In the genomic region with DNA sequence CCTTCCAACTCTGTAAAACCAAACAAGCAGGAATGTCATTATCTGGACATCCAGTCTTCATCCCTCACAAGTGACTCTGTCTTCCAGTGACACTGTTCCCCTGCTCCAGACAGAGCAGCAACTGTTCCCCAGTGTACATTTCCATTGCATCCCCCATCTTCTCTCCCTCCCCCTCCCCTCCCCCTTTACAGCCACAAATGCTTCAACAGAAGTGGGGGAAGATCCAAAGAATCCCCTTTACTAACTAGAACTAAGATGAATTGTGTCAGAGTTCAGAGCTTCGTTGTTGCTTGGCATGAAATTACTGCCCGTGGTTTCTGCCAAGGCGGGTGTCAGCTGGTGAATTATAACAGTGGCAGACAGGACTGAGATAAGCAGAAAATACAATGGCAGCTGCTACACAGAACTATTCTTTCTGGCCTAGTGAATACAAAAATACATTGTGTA, we compare ENCODE assay signal across 9 mouse cellular contexts.
DNase-seq lines count a peak whose midpoint lies in the region; ATAC-seq and TF ChIP-seq lines count a peak whose summit lies in the region.
"Had no signal": no experiment of that assay in that cellular context is flagged by ENCODE, and none has a peak within 500 bp of the region (broad histone marks: within the 10 kb centered on the region; RNA-seq: fewer than 3 reads in every experiment).

No protein-coding gene starts in this region.

- no peaks in the 10 kb centered on the region for H3K9me3 ChIP-seq in kidney, embryonic 14.5 days (ENCODE audit: control insufficient read depth, low read length)
- H3K9me3 ChIP-seq in hindbrain, embryonic 14.5 days (ENCODE audit: control insufficient read depth, low read length): no peaks in the 10 kb centered on the region
- H3K9me3 ChIP-seq in neural tube, embryonic 11.5 days (ENCODE audit: control insufficient read depth, low read length): no peaks in the 10 kb centered on the region
- H3K9me3 ChIP-seq in liver, postnatal 0 days (ENCODE audit: low read length): no peaks in the 10 kb centered on the region

- peak; percentile 30 for DNase-seq in kidney, adult 11 months
- DNase-seq in embryo, embryonic 10 days (ENCODE audit: low spot score): peak; percentile 5
- DNase-seq in hindbrain, embryonic 14.5 days (ENCODE audit: low spot score): peak; percentile 70
- peak; percentile 22 to 65 for DNase-seq in left cerebral cortex, postnatal 10 days (ENCODE audit: extremely low spot score in 1 of 2, low spot score in 2 of 2)
- DNase-seq in neural tube, embryonic 11.5 days (ENCODE audit: low spot score): peak; percentile 47
- no peak for DNase-seq in liver, postnatal 0 days
- DNase-seq in thymus, postnatal 4 days: no peak

- no peaks in the 10 kb centered on the region for H3K27me3 ChIP-seq in kidney, embryonic 14.5 days (ENCODE audit: control insufficient read depth, insufficient read depth, low read length)
- H3K27me3 ChIP-seq in hindbrain, embryonic 14.5 days (ENCODE audit: control insufficient read depth, insufficient read depth, low read length): no peaks in the 10 kb centered on the region
- no peaks in the 10 kb centered on the region for H3K27me3 ChIP-seq in neural tube, embryonic 11.5 days (ENCODE audit: control insufficient read depth, insufficient read depth, low read length)
- no peaks in the 10 kb centered on the region for H3K27me3 ChIP-seq in liver, postnatal 0 days (ENCODE audit: insufficient read depth, low read length)

- ATAC-seq in kidney, embryonic 14.5 days (ENCODE audit: low FRiP score, low TSS enrichment): no peak
- ATAC-seq in hindbrain, embryonic 14.5 days (ENCODE audit: low FRiP score): peak; percentile 91
- peak; percentile 78 for ATAC-seq in neural tube, embryonic 11.5 days (ENCODE audit: insufficient read depth, low FRiP score, low TSS enrichment)
- ATAC-seq in liver, postnatal 0 days: no peak

- H3K4me1 ChIP-seq in kidney, embryonic 14.5 days (ENCODE audit: control insufficient read depth, insufficient read depth, low read length): no peaks in the 10 kb centered on the region
- H3K4me1 ChIP-seq in hindbrain, embryonic 14.5 days (replicated peaks; ENCODE audit: control insufficient read depth, insufficient read depth, low read length): peaks cover 11% of the 10 kb centered on the region
- H3K4me1 ChIP-seq in neural tube, embryonic 11.5 days (ENCODE audit: control insufficient read depth, insufficient read depth, low read length): peaks cover 2% of the 10 kb centered on the region; the same call in 1 of the 2 replicates
- H3K4me1 ChIP-seq in liver, postnatal 0 days (ENCODE audit: insufficient read depth): no peaks in the 10 kb centered on the region

- no peak overlapping the region for H3K9ac ChIP-seq in kidney, embryonic 14.5 days (ENCODE audit: low read depth, low read length)
- H3K9ac ChIP-seq in hindbrain, embryonic 14.5 days: no peak overlapping the region
- no peak overlapping the region for H3K9ac ChIP-seq in neural tube, embryonic 11.5 days (ENCODE audit: low read length)
- H3K9ac ChIP-seq in liver, postnatal 0 days (replicated peaks): no peak overlapping the region

- TF ChIP-seq CTCF in liver, postnatal 0 days (IDR thresholded peaks at IDR 0.05; ENCODE audit: low read depth): no peak

- no peak for TF ChIP-seq EP300 in liver, postnatal 0 days (IDR thresholded peaks at IDR 0.05; ENCODE audit: low read depth)

- intact Hi-C loops in left cerebral cortex, postnatal 10 days (cut with DNase I): no loop called here

- no peaks in the 10 kb centered on the region for H3K36me3 ChIP-seq in kidney, embryonic 14.5 days (ENCODE audit: control insufficient read depth, insufficient read depth, low read length)
- H3K36me3 ChIP-seq in hindbrain, embryonic 14.5 days (replicated peaks; ENCODE audit: control insufficient read depth, insufficient read depth): no peaks in the 10 kb centered on the region
- no peaks in the 10 kb centered on the region for H3K36me3 ChIP-seq in neural tube, embryonic 11.5 days (ENCODE audit: control insufficient read depth, insufficient read depth, low read length)
- H3K36me3 ChIP-seq in liver, postnatal 0 days (replicated peaks; ENCODE audit: insufficient read depth, low read length): no peaks in the 10 kb centered on the region

- H3K4me3 ChIP-seq in kidney, embryonic 14.5 days (ENCODE audit: low read length): no peak overlapping the region
- H3K4me3 ChIP-seq in hindbrain, embryonic 14.5 days (replicated peaks; ENCODE audit: low read length): no peak overlapping the region
- H3K4me3 ChIP-seq in neural tube, embryonic 11.5 days (ENCODE audit: low read depth, low read length): no peak overlapping the region
- no peak overlapping the region for H3K4me3 ChIP-seq in liver, postnatal 0 days (ENCODE audit: low read depth, low read length)
- H3K4me3 ChIP-seq: erythroblast, embryonic 14.5 days had no signal

- H3K27ac ChIP-seq in kidney, embryonic 14.5 days (ENCODE audit: low read depth, low read length): no peak overlapping the region
- H3K27ac ChIP-seq in hindbrain, embryonic 14.5 days: peak overlapping the region; percentile 63
- no peak overlapping the region for H3K27ac ChIP-seq in neural tube, embryonic 11.5 days (ENCODE audit: low read depth, low read length)
- H3K27ac ChIP-seq in liver, postnatal 0 days (ENCODE audit: low read depth): no peak overlapping the region

- WGBS in kidney, embryonic 14.5 days: 30% methylated on average over 3 of the region's 3 CpGs
- 8% methylated on average over 3 of the region's 3 CpGs for WGBS in hindbrain, embryonic 14.5 days
- WGBS in neural tube, embryonic 11.5 days: 21% methylated on average over 3 of the region's 3 CpGs
- 49% methylated on average over 3 of the region's 3 CpGs for WGBS in liver, postnatal 0 days (ENCODE audit: insufficient replicate concordance)

- no peak overlapping the region for H3K4me2 ChIP-seq in kidney, embryonic 14.5 days (replicated peaks; ENCODE audit: low read depth, low read length)
- no peak overlapping the region for H3K4me2 ChIP-seq in hindbrain, embryonic 14.5 days (replicated peaks)
- H3K4me2 ChIP-seq in neural tube, embryonic 11.5 days (ENCODE audit: low read depth): no peak overlapping the region
- H3K4me2 ChIP-seq in liver, postnatal 0 days (ENCODE audit: low read depth, low read length): no peak overlapping the region

Comparison
In these comparisons a context has a peak if more than half of its experiments do, and no peak if none do; other contexts are left out.
1. DNase-seq: peak in kidney, adult 11 months (single experiment), embryo, embryonic 10 days (single experiment), hindbrain, embryonic 14.5 days (single experiment), left cerebral cortex, postnatal 10 days (2 of 2) and neural tube, embryonic 11.5 days (single experiment); none in liver, postnatal 0 days (single experiment) and thymus, postnatal 4 days (single experiment).
2. ATAC-seq: peak in hindbrain, embryonic 14.5 days (single experiment) and neural tube, embryonic 11.5 days (single experiment); none in kidney, embryonic 14.5 days (single experiment) and liver, postnatal 0 days (single experiment).